Mouse (Mus musculus) C2C12 (cell line): Measurements from ENCODE around the gene Dars.
"Not testable (repeated sequence)": the region's sequence is repeated elsewhere in the genome, so short reads cannot be mapped to it uniquely, and the experiment has no call there.

ENCODE experiments used
- CEBPB ChIP-seq: IDR thresholded peaks from one replicate; pipeline ENCODE4 v1.6.1; 2011; ENCODE audit warnings: low read depth, mild to moderate bottlenecking, control low read depth, moderate library complexity
- CTCF ChIP-seq: IDR thresholded peaks from one replicate; pipeline ENCODE4 v1.5.1; 2011; ENCODE audit not compliant: control insufficient read depth, insufficient read depth, insufficient read length
- FOSL1 ChIP-seq: IDR thresholded peaks from one replicate; pipeline ENCODE4 v1.8.0; 2011; ENCODE audit warnings: mild to moderate bottlenecking, low read length; ENCODE audit not compliant: poor library complexity, insufficient read depth, severe bottlenecking
- MAX ChIP-seq: IDR thresholded peaks from one replicate; pipeline ENCODE4 v1.6.1; 2011; ENCODE audit warnings: mild to moderate bottlenecking, control low read depth
- MYOD1 ChIP-seq: IDR thresholded peaks from one replicate; pipeline ENCODE4 v1.6.1; 2011; ENCODE audit warnings: low read depth; ENCODE audit not compliant: control insufficient read depth, insufficient read length
- MYOG ChIP-seq: IDR thresholded peaks from one replicate; pipeline ENCODE4 v1.6.1; 2011; ENCODE audit not compliant: control insufficient read depth, insufficient read length; ENCODE audit errors: extremely low read depth
- USF1 ChIP-seq: IDR thresholded peaks from one replicate; pipeline ENCODE4 v1.6.1; 2011; ENCODE audit warnings: low read depth, mild to moderate bottlenecking, control low read depth, moderate library complexity

DNA sequence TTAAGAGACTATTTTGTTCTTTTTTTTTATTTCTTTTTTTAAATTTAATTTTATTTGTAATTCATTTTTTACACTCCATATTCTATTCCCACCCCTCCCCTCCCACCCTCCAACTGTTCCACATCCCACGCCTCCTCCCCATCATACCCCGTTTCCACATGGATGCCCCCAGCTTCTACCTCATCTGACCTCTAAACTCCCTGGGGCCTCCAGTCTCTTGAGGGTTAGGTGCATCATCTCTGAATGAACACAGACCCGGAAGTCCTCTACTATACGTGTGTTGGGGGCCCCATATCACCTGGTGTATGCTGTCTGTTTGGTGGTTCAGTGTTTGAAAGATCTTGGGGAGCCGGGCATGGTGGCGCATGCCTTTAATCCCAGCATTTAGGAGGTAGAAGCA is 97.9 kb downstream of the Dars start:
- TF ChIP-seq USF1, CTCF, MAX, FOSL1, MYOG, MYOD1, CEBPB: not testable (repeated sequence)
